In the genomic region with DNA sequence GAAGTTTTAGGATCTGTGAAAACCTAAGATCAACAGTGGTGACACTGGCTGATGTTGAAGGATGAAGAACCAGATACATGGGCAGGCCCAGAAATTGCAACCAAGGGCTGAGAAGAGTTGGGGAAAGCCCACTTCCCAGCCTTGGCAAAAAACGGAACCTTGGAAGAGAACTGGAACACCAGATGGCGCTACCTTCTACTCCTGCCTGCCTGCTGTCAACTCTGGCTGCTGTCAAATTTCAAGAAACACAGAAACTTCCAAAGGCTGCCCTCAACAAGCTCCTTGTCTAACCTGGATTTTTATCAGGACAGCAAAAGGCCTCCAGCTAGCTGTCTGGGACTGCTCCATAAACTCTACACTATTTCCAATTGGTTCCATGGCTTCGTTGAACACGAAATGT, we compare ENCODE assay signal across 8 mouse cellular contexts. TPM values are rescaled to one million over a fixed set of nuclear protein-coding genes. Genes with fewer than 3 reads are reported as not detected.
DNase-seq lines count a peak whose midpoint lies in the region; ATAC-seq and TF ChIP-seq lines count a peak whose summit lies in the region.

No protein-coding gene starts in this region.

- ATAC-seq in midbrain, embryonic 16.5 days = no peak

- 9% methylated on average over 4 of the region's 4 CpGs for WGBS in heart, embryonic 10.5 days
- WGBS in liver, adult 2 months = 3% methylated on average over 4 of the region's 4 CpGs
- WGBS in midbrain, embryonic 16.5 days = 16% methylated on average over 4 of the region's 4 CpGs

- peak overlapping the region; percentile 87 for H3K4me3 ChIP-seq in testis, adult 2 months (ENCODE audit: control insufficient read depth, low read depth, low read length)
- peak overlapping the region; percentile 84 for H3K4me3 ChIP-seq in heart, embryonic 10.5 days
- H3K4me3 ChIP-seq in liver, adult 2 months (ENCODE audit: insufficient read depth, low read depth, low read length) = peak overlapping the region; percentile 99
- H3K4me3 ChIP-seq in midbrain, embryonic 16.5 days (ENCODE audit: low read depth, low read length) = peak overlapping the region; percentile 66

- TF ChIP-seq CTCF in testis, adult 2 months (IDR thresholded peaks at IDR 0.05; ENCODE audit: control insufficient read depth, insufficient read depth, insufficient replicate concordance, low read depth, low read length) = peak; percentile 43; the same call in 1 of the 2 replicates
- peak; percentile 71 for TF ChIP-seq CTCF in liver, adult 2 months (IDR thresholded peaks at IDR 0.05; ENCODE audit: low read depth, low read length)

- no peak overlapping the region for H3K27ac ChIP-seq in testis, adult 2 months (ENCODE audit: control insufficient read depth, insufficient read depth, low read depth, low read length)
- H3K27ac ChIP-seq in heart, embryonic 10.5 days = no peak overlapping the region
- peak overlapping the region; percentile 66 for H3K27ac ChIP-seq in liver, adult 2 months (replicated peaks; ENCODE audit: insufficient read depth, low read depth, low read length)
- no peak overlapping the region for H3K27ac ChIP-seq in midbrain, embryonic 16.5 days (ENCODE audit: low read length)

- H3K27me3 ChIP-seq in testis, adult 2 months (ENCODE audit: control insufficient read depth, insufficient read depth, low read length) = no peaks in the 10 kb centered on the region
- no peaks in the 10 kb centered on the region for H3K27me3 ChIP-seq in heart, embryonic 10.5 days (ENCODE audit: insufficient read depth, poor library complexity, severe bottlenecking)
- H3K27me3 ChIP-seq in liver, adult 2 months (ENCODE audit: control insufficient read depth, insufficient read depth, low read length) = no peaks in the 10 kb centered on the region
- no peaks in the 10 kb centered on the region for H3K27me3 ChIP-seq in midbrain, embryonic 16.5 days (ENCODE audit: control insufficient read depth, insufficient read depth, low read depth, low read length)

- peak overlapping the region; percentile 92 for H3K4me2 ChIP-seq in midbrain, embryonic 16.5 days (ENCODE audit: low read length)

- 0 out of 2 replicates have a peak, but pooled peaks cover 3% of the 10 kb centered on the region for H3K79me2 ChIP-seq in liver, adult 2 months (ENCODE audit: control insufficient read depth, insufficient read depth, low read length)

- no peak for TF ChIP-seq POLR2A in testis, adult 2 months (IDR thresholded peaks at IDR 0.05; ENCODE audit: control insufficient read depth, low read depth, low read length)
- no peak for TF ChIP-seq POLR2A in liver, adult 2 months (IDR thresholded peaks at IDR 0.05; ENCODE audit: extremely low read depth, insufficient read depth, low read length)

- H3K9me3 ChIP-seq in heart, embryonic 10.5 days = no peaks in the 10 kb centered on the region
- H3K9me3 ChIP-seq in midbrain, embryonic 16.5 days (replicated peaks; ENCODE audit: control insufficient read depth, low read length, poor library complexity, severe bottlenecking) = no peaks in the 10 kb centered on the region

- no peaks in the 10 kb centered on the region for H3K36me3 ChIP-seq in testis, adult 2 months (ENCODE audit: control insufficient read depth, insufficient read depth, low read length)
- peaks cover 15% of the 10 kb centered on the region for H3K36me3 ChIP-seq in heart, embryonic 10.5 days
- H3K36me3 ChIP-seq in liver, adult 2 months (ENCODE audit: control insufficient read depth, insufficient read depth, low read length) = peaks cover 12% of the 10 kb centered on the region
- peaks cover 9% of the 10 kb centered on the region for H3K36me3 ChIP-seq in midbrain, embryonic 16.5 days (ENCODE audit: control insufficient read depth, insufficient read depth, low read length)

- peaks cover 14% of the 10 kb centered on the region for H3K4me1 ChIP-seq in testis, adult 2 months (ENCODE audit: control insufficient read depth, insufficient read depth, low read length)
- H3K4me1 ChIP-seq in heart, embryonic 10.5 days = peaks cover 16% of the 10 kb centered on the region; the same call in 1 of the 2 replicates
- H3K4me1 ChIP-seq in liver, adult 2 months (ENCODE audit: control insufficient read depth, insufficient read depth, low read length) = peaks cover 5% of the 10 kb centered on the region
- H3K4me1 ChIP-seq in midbrain, embryonic 16.5 days (ENCODE audit: control insufficient read depth, insufficient read depth, low read length) = peaks cover 5% of the 10 kb centered on the region; the same call in 1 of the 2 replicates

- DNase-seq in testis, postnatal 14 days (ENCODE audit: low spot score) = no peak
- DNase-seq in cerebellum, postnatal 36 days = peak; percentile 39 to 46
- DNase-seq in heart, embryonic 10.5 days (ENCODE audit: low spot score) = no peak
- DNase-seq in kidney, adult 9 months = peak; percentile 74
- DNase-seq in liver, adult 2 months (ENCODE audit: extremely low read depth, low read depth, low spot score) = peak; percentile 64
- DNase-seq in thymus, postnatal 14 days = peak; percentile 53

- no peak overlapping the region; the same call in 1 of the 2 replicates for H3K9ac ChIP-seq in liver, adult 2 months (ENCODE audit: low read depth, low read length)
- no peak overlapping the region for H3K9ac ChIP-seq in midbrain, embryonic 16.5 days (ENCODE audit: low read depth, low read length)

RNA-seq across cellular contexts. Expression of a gene that starts 1.1 kb away (rescaled TPM):
- polyA plus RNA-seq in testis, adult 2 months (2012; rRNA removed) = 11.4 and 13.1 TPM in 2 replicates
- 18.0 and 18.7 TPM in 2 replicates for polyA plus RNA-seq in heart, embryonic 10.5 days (2016; fragmentation: Nextera tagmentation; extraction: Ambion mirVana)
- total RNA-seq in liver, adult 2 months (2014; rRNA removed) = 10.0 and 13.4 TPM in 2 replicates
- 22.1 and 24.0 TPM in 2 replicates for polyA plus RNA-seq in liver, adult 2 months (2012; rRNA removed)
- polyA plus RNA-seq in midbrain, embryonic 16.5 days (2015; fragmentation: Nextera tagmentation; extraction: Ambion mirVana) = 10.4 and 11.4 TPM in 2 replicates

RNA-seq across cellular contexts. Expression of a gene that starts 19.4 kb away (rescaled TPM):
- polyA plus RNA-seq in testis, adult 2 months (2012; rRNA removed) = 15.1 and 21.7 TPM in 2 replicates
- 0.99 and 1.2 TPM in 2 replicates for polyA plus RNA-seq in heart, embryonic 10.5 days (2016; fragmentation: Nextera tagmentation; extraction: Ambion mirVana)
- 1.7 and 2.7 TPM in 2 replicates for total RNA-seq in liver, adult 2 months (2014; rRNA removed)
- polyA plus RNA-seq in liver, adult 2 months (2012; rRNA removed) = 2.4 and 2.7 TPM in 2 replicates
- 15.7 and 16.3 TPM in 2 replicates for polyA plus RNA-seq in midbrain, embryonic 16.5 days (2015; fragmentation: Nextera tagmentation; extraction: Ambion mirVana)

RNA-seq across cellular contexts. Expression of a gene that starts 30.7 kb away (rescaled TPM):
- polyA plus RNA-seq in testis, adult 2 months (2012; rRNA removed) = 21.3 and 26.0 TPM in 2 replicates
- polyA plus RNA-seq in heart, embryonic 10.5 days (2016; fragmentation: Nextera tagmentation; extraction: Ambion mirVana) = 27.6 and 27.7 TPM in 2 replicates
- total RNA-seq in liver, adult 2 months (2014; rRNA removed) = 24.7 and 30.3 TPM in 2 replicates
- polyA plus RNA-seq in liver, adult 2 months (2012; rRNA removed) = 43.6 and 46.1 TPM in 2 replicates
- 43.4 TPM in 2 replicates for polyA plus RNA-seq in midbrain, embryonic 16.5 days (2015; fragmentation: Nextera tagmentation; extraction: Ambion mirVana)

RNA-seq across cellular contexts. Expression of a gene that starts 53.1 kb away (rescaled TPM):
- polyA plus RNA-seq in testis, adult 2 months (2012; rRNA removed) = 51.9 and 53.9 TPM in 2 replicates
- polyA plus RNA-seq in heart, embryonic 10.5 days (2016; fragmentation: Nextera tagmentation; extraction: Ambion mirVana) = 23.3 and 24.8 TPM in 2 replicates
- 7.2 and 9.0 TPM in 2 replicates for total RNA-seq in liver, adult 2 months (2014; rRNA removed)
- polyA plus RNA-seq in liver, adult 2 months (2012; rRNA removed) = 17.3 and 22.4 TPM in 2 replicates
- 6.3 and 7.7 TPM in 2 replicates for polyA plus RNA-seq in midbrain, embryonic 16.5 days (2015; fragmentation: Nextera tagmentation; extraction: Ambion mirVana)

RNA-seq across cellular contexts. Expression of a gene that starts 55.8 kb away (rescaled TPM):
- polyA plus RNA-seq in testis, adult 2 months (2012; rRNA removed) = 0.06 and 0.07 TPM in 2 replicates
- polyA plus RNA-seq in heart, embryonic 10.5 days (2016; fragmentation: Nextera tagmentation; extraction: Ambion mirVana) = not detected in 2 replicates
- 0.09 and 0.13 TPM in 2 replicates for total RNA-seq in liver, adult 2 months (2014; rRNA removed)
- polyA plus RNA-seq in liver, adult 2 months (2012; rRNA removed) = 0.01 and 0.02 TPM in 2 replicates
- 0.40 and 0.80 TPM in 2 replicates for polyA plus RNA-seq in midbrain, embryonic 16.5 days (2015; fragmentation: Nextera tagmentation; extraction: Ambion mirVana)

Comparison
In these comparisons a context has a peak if more than half of its experiments do, and no peak if none do; other contexts are left out.
1. DNase-seq: peak in cerebellum, postnatal 36 days (2 of 2), kidney, adult 9 months (single experiment), liver, adult 2 months (single experiment) and thymus, postnatal 14 days (single experiment); none in testis, postnatal 14 days (single experiment) and heart, embryonic 10.5 days (single experiment).
2. Peak in every context shown above with its lines, with median percentiles within 50 percentile points of each other: H3K4me3 ChIP-seq.